Mouse (Mus musculus) liver (tissue): ENCODE data around the gene Laptm5.
A peak's percentile ranks its signal among the peaks of the same experiment; 100 is the strongest.

Experiments
- DNase-seq: peaks from one replicate; pipeline ENCODE4 v3.0.0-alpha.2; 2020; ENCODE audit warnings: mixed read lengths

The Laptm5 gene

GRCm38 (mm10) chr4:130921986-130922385, 9.1 kb downstream of the Laptm5 start:
- DNase-seq = no peak

- DNase-seq = no peak
Measured at GRCm38 (mm10) chr4:130926274-130926673, 13.3 kb downstream of the Laptm5 start.

DNA sequence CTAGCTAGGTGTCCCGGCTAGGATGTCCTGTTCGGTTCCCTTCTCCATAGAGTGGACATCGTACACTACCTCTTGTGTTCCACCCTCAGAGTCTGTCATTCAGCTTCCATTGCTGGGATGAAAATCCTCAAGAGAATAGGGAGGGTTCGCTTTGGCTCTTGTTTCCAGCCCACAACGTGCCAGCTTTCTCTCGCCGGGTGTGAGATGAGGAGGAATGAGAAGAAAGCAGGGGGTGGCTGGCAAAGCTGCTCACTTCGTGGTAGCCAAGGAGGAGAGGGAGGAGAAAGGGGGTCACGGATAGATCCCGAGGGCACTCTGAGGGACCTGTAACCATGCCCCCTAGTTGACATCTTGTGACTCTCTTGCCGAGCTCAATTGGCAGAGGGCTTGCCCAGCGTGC, 14.9 kb downstream of the Laptm5 start:
- DNase-seq = no peak

DNA sequence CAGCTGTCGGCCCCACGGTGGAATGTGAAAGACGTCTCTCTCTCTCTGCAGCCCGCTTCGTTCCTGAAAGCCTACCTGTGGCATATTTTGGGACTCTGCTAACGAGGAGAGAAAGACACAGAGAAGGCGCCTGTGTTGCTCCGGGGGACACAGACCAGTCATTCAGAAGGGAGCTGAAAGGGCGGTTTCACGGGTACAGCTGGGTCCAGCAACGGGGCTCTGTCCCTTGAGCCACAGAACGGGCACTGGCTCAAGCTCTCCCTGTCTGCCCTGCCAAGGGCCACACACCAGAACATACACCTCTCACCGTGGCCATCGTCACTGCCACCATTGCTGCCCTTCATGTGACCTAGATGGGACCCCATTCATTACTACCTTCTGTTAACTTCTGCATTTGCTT, 29.7 kb downstream of the Laptm5 start:
- DNase-seq = no peak

DNA sequence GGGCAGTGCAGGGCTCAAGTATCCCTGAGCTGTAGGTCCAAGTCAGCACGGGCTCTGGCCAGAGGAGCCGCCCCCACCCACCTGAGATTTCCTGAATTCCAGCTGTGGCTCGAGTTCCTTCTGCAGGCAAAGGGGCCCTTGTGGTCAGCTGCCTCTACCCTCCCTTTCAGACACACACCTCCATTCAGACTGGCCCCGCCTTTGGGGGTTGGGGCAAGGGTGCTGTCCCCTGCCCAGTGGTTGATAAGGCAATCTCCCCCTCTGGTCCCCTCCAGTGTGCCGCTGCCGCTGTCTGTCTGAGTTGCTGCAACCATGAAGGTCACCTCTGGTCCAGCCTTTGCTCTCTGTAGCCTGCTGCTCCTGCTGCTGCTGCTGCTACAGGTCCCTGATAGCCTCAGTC, 31.2 kb downstream of the Laptm5 start, which contains the start of gene Matn1:
TSS of gene Matn1 (plus strand) at position 274 of the 400 bp plus-strand sequence.
- DNase-seq = no peak

GRCm38 (mm10) chr4:130944779-130945178, 31.9 kb downstream of the Laptm5 start:
- DNase-seq = no peak

- no peak for DNase-seq
Measured at GRCm38 (mm10) chr4:130947094-130947647, 34.2 kb downstream of the Laptm5 start.

- no peak for DNase-seq
Measured at GRCm38 (mm10) chr4:130949821-130950384, 37.0 kb downstream of the Laptm5 start.

DNA sequence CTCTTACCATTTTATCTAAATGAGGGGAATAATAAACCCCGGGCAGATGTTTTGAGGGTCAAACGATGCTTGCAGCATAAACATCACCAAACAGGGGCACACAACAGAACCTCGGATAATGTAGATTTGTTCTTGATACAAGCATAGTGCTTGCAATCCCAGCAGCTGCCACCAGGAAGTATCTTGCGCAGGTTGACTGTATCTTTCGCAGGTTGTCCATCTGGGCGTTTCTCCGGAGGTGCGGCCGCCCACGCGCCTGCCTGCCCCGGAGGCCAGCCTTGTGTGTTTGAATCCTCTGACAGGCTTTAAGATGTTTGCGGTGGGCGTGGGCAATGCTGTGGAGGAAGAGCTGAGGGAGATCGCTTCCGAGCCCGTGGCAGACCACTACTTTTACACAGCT, 39.6 kb downstream of the Laptm5 start:
- DNase-seq = no peak

DNA sequence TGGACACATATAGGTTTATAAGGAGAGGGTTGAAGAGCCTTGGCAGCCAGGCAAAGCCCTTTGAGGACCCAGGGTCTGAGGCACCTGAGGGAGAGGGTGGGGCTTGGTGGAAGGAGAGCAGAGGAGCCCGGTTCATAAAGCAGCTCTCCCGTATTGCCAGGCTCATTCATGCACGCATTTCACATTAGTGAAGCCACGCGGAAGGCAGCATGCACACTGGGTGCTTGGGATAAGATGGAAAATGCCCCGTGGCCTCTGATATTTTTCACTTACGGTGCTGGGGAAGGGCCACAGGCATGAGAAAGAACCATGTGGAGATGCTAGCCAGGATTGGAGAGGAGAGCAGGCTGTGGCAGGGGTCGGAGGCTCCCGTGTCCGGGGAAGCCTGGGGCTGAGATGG, 44.2 kb downstream of the Laptm5 start:
- no peak for DNase-seq

DNA sequence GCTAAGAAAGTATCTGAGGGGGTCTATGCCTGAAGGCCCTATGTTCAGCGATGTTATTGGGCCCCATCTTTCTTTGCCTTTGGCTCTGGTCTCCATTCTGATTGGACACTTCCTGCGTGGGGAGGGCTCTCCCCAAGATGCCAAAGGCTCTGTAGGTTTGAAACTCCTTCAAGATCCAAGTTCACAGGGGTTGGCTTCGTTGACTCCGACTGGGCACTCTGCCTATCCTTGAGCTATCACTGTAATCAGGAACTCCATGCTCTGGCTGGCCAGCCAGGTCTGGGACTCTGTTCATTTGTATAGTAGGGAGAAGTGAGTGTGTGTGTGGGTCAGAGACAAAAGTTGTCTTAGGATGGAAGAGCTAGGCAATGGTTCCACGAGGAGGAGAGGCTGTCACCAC, 45.9 kb downstream of the Laptm5 start:
- DNase-seq = no peak

DNA sequence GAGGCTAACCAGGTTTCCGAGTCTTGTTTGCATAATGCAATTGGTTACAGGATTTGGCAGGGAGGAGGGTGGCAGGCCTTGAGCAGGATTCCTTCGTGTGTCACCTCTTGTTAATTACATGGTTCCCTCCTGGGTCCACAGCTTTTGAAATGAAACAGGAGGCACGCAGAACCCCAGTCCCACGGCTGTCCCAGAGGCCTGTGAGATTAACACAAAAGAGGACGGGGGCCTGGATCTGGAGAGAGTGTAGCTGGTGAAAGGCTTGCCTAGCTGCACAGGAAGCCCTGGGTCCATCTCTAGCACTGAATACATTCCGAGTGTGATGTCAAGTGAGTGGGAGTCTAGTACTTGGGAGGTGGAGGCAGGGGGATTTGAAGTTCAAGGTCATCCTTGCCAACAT, 46.8 kb downstream of the Laptm5 start:
- DNase-seq = no peak

DNA sequence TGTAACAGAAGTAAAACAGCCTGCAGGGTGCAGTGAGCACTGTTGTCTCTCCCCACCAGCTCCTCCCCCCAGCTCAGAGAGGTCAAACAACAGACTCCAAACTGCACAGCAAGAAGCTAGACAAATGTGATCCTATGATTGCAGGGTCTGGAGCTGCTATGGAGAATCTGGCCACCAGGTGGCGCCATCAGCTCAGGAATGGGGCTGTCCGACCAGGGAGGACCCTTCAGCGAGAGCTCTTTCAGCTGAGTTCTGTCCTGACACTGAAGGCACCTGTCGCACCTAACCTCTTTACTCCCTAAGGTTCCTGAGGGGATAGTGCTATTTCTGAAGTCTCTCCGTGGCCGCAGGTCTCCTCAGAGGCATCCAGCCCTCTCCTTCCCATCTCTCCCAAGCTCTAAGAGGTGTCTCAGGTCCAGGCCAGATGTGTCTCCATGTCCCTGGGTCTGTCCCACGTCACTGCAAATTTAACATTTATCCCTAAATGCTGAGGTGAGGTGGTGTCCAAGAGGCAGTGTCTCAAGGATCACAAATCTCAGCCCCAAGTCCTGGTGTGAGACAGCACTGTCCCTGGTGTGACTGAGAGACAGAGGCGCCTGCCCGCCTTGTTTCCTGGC, 47.3 kb downstream of the Laptm5 start:
- peak; percentile 76 for DNase-seq

DNA sequence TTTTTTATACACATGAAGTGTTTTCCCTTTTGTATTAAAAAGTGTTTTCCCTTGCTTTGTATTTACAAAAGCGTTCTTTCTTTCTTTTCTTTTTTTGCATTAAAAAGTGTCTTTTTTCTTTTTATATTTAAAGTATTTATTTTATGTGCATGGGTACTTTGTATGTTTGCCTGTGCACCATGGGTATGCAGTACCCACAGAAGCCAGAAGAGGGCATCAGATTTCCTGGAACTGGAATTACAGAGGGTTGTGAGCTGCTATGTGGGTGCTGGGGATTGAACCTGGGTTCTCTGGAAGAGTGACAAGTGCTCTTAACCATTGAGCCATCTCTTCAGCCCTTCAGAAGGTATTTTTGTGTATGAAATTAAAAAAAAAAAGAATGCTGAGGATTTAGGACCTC, 58.4 kb downstream of the Laptm5 start:
- DNase-seq = no peak

- DNase-seq = no peak
Measured at GRCm38 (mm10) chr4:130972421-130972829, 59.5 kb downstream of the Laptm5 start.

DNA sequence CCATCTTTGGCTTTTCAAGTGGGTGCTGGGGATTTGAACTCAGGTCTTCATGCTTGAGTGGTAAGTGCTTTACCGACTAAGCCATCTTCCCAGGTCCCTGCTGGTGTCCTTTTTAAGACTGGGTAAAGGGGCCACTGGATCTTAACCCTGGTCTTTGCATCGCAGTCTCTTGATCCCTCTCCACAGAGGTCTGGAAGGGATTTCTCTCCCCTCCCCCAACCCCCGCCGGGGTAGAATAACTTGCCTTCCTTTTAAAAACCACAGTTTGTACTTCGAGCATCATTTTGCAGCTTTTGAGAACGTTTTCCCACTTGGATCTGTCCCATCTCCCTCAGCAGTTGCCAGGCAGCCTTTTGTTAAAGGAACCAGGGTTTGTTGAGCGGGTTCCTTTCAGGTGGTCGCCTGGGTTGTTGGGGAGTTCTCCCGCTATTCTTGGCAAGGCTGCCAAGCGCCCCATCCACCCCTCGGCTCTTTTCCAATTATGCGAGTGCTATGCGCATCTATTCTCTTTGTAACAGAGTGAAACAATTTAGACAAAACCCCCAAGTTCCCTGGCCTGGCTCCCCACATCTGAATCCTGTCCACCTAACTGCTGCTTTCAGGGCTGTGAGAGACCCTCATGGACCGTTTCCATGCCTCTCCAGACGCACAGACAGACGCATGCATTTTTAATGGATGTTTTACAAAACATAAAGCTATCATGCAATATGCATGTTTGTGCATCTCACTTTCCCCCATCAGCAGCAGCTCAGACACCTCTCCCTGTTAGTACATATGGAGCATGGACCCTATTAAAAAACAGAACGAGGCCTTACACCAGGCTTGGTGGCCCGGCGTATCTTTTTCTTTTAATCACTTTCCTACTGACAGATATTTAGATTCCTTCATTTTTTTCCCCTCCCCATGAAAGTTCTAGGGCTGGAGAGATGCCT, 60.7 kb downstream of the Laptm5 start:
- no peak for DNase-seq

GRCm38 (mm10) chr4:130978981-130979380, 66.1 kb downstream of the Laptm5 start:
- no peak for DNase-seq

GRCm38 (mm10) chr4:130984416-130985182, 71.7 kb downstream of the Laptm5 start:
- DNase-seq = no peak
